Comparison of ENCODE assay signal across 9 mouse cellular contexts in the genomic region with DNA sequence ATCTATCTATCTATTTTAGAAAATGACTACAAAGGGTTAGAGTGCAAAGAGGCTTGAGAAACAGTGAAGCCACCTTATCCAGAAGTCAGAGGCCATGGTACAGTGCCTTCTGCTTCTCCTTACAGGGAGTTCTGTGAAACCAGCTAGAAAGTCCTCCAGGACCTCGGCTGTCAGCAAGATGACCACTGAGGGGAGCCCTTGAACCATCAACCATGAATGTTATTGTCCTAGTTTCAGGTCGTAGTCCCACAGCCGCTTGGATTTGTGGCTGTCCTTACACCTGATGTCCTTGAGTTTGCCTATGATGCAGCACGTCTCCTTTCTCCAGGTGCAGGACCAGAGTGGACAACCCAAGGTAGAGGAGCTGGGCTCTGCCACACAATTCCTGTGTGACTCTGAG.
DNase-seq lines count a peak whose midpoint lies in the region; ATAC-seq and TF ChIP-seq lines count a peak whose summit lies in the region.
"Had no signal": no experiment of that assay in that cellular context is flagged by ENCODE, and none has a peak within 500 bp of the region (broad histone marks: within the 10 kb centered on the region; RNA-seq: fewer than 3 reads in every experiment).

No protein-coding gene starts in this region.

- no peak overlapping the region for H3K27ac ChIP-seq in layer of hippocampus, adult 2 months
- H3K27ac ChIP-seq: heart, embryonic 15.5 days had no signal

- TF ChIP-seq CTCF in layer of hippocampus, adult 2 months (conservative IDR thresholded peaks at IDR 0.05), result peak; percentile 70

- peak; percentile 14 to 21 for DNase-seq in layer of hippocampus, adult 2 months (ENCODE audit: low spot score in 2 of 2)
- DNase-seq in layer of hippocampus, adult 11-12 months (ENCODE audit: low spot score), result no peak
- DNase-seq in MN1 (ENCODE audit: low spot score), result peak; percentile 19
- DNase-seq in kidney, postnatal 14 days, result peak; percentile 11
- no peak for DNase-seq in ovary, postnatal 10 days (ENCODE audit: low spot score)
- no peak for DNase-seq in thymus, postnatal 4 days
- no peak for DNase-seq in gastrocnemius, postnatal 36 days

- peak; percentile 66; the same call in 1 of the 2 replicates for ATAC-seq in cerebellum, adult (ENCODE audit: insufficient number of reproducible peaks, low FRiP score, low TSS enrichment)

- H3K4me3 ChIP-seq in layer of hippocampus, adult 2 months, result no peak overlapping the region
- H3K4me3 ChIP-seq: heart, embryonic 15.5 days had no signal

- intact Hi-C loops in gastrocnemius, postnatal 36 days (cut with DNase I), result loop anchor here (5.0 kb wide), 2 partner anchors 650 to 740 kb away; no protein-coding TSS in a partner anchor

Comparison
In these comparisons a context has a peak if more than half of its experiments do, and no peak if none do; other contexts are left out.
1. DNase-seq: peak in layer of hippocampus, adult 2 months (2 of 2), MN1 (single experiment) and kidney, postnatal 14 days (single experiment); none in layer of hippocampus, adult 11-12 months (single experiment), ovary, postnatal 10 days (single experiment), thymus, postnatal 4 days (single experiment) and gastrocnemius, postnatal 36 days (0 of 2).